Mouse (Mus musculus): ENCODE results near the gene Skiv2l. TPM values are rescaled to one million over a fixed set of nuclear protein-coding genes. Genes with fewer than 3 reads are reported as not detected.
A peak's percentile ranks its signal among the peaks of the same experiment; 100 is the strongest.

Skiv2l gene
- polyA plus RNA-seq, 1 experiment from 2014 or later = 55.0 TPM

- 52% methylated on average over 7 of the region's 7 CpGs for WGBS
- Histone ChIP-seq H3K27me3 (no peaks in the 10 kb centered on the region), H3K4me1 (no peaks in the 10 kb centered on the region), H3K9ac (no peak overlapping the region), H3K36me3 (no peaks in the 10 kb centered on the region), H3K4me3 (replicated peaks) (no peak overlapping the region), H3K27ac (replicated peaks) (no peak overlapping the region), H3K9me3 (replicated peaks) (no peaks in the 10 kb centered on the region), H3K4me2 (replicated peaks) (no peak overlapping the region)
- no peak for ATAC-seq (ENCODE audit: insufficient number of reproducible peaks, low FRiP score, low TSS enrichment, low read depth)
Measured at GRCm38 (mm10) chr17:34865981-34866380, 16.0 kb upstream of the Skiv2l start.

- H3K4me1 ChIP-seq = no peaks in the 10 kb centered on the region
- no peaks in the 10 kb centered on the region; the same call in 1 of the 2 replicates for H3K36me3 ChIP-seq
- H3K4me3 ChIP-seq (replicated peaks) = no peak within 1 kb of the TSS
- H3K9ac ChIP-seq = no peak within 1 kb of the TSS
- 66% methylated on average over 8 of the region's 8 CpGs for WGBS
- ATAC-seq (ENCODE audit: insufficient number of reproducible peaks, low FRiP score, low TSS enrichment, low read depth) = no peak
- H3K27me3 ChIP-seq = no peaks in the 10 kb centered on the region
- H3K27ac ChIP-seq (replicated peaks) = no peak within 1 kb of the TSS
- H3K9me3 ChIP-seq (replicated peaks) = no peaks in the 10 kb centered on the region
- H3K4me2 ChIP-seq (replicated peaks) = no peak within 1 kb of the TSS
Measured at GRCm38 (mm10) chr17:34862416-34863081, 12.5 kb upstream of the Skiv2l start, which contains the start of gene Cfb. Cfb (minus strand) TSS chr17:34862518.

- H3K27ac ChIP-seq (replicated peaks) = no peak overlapping the region
- ATAC-seq (ENCODE audit: insufficient number of reproducible peaks, low FRiP score, low TSS enrichment, low read depth) = no peak
- WGBS = 67% methylated on average over 13 of the region's 13 CpGs
Measured at GRCm38 (mm10) chr17:34861704-34862415, 11.8 kb upstream of the Skiv2l start.

GRCm38 (mm10) chr17:34860514-34860913 is 10.5 kb upstream of the Skiv2l start:
- no peaks in the 10 kb centered on the region for H3K4me1 ChIP-seq
- no peak overlapping the region for H3K27ac ChIP-seq (replicated peaks)
- no peak for ATAC-seq (ENCODE audit: insufficient number of reproducible peaks, low FRiP score, low TSS enrichment, low read depth)
- no peak overlapping the region for H3K4me3 ChIP-seq (replicated peaks)
- H3K9me3 ChIP-seq (replicated peaks) = no peaks in the 10 kb centered on the region
- H3K4me2 ChIP-seq (replicated peaks) = no peak overlapping the region
- 83% methylated on average over 9 of the region's 9 CpGs for WGBS
- no peak overlapping the region for H3K9ac ChIP-seq
- H3K27me3 ChIP-seq = no peaks in the 10 kb centered on the region
- H3K36me3 ChIP-seq = peaks cover 15% of the 10 kb centered on the region

More at GRCm38 (mm10) chr17:34861704-34862415, 11.8 kb upstream of the Skiv2l start:
- no peaks in the 10 kb centered on the region for H3K4me1 ChIP-seq
- H3K27me3 ChIP-seq = no peaks in the 10 kb centered on the region
- no peaks in the 10 kb centered on the region for H3K9me3 ChIP-seq (replicated peaks)
- no peak overlapping the region for H3K4me3 ChIP-seq (replicated peaks)
- peaks cover 4% of the 10 kb centered on the region; the same call in 1 of the 2 replicates for H3K36me3 ChIP-seq
- no peak overlapping the region for H3K9ac ChIP-seq
- H3K4me2 ChIP-seq (replicated peaks) = no peak overlapping the region

- no peak overlapping the region for H3K4me2 ChIP-seq (replicated peaks)
- H3K9ac ChIP-seq = no peak overlapping the region
- H3K4me3 ChIP-seq (replicated peaks) = no peak overlapping the region
- no peaks in the 10 kb centered on the region for H3K27me3 ChIP-seq
- H3K36me3 ChIP-seq = peaks cover 32% of the 10 kb centered on the region
- H3K4me1 ChIP-seq = no peaks in the 10 kb centered on the region
- WGBS = 78% methylated on average over 4 of the region's 4 CpGs
- ATAC-seq (ENCODE audit: insufficient number of reproducible peaks, low FRiP score, low TSS enrichment, low read depth) = no peak
- H3K9me3 ChIP-seq (replicated peaks) = no peaks in the 10 kb centered on the region
- no peak overlapping the region for H3K27ac ChIP-seq (replicated peaks)
Measured at GRCm38 (mm10) chr17:34858670-34859069, 8.7 kb upstream of the Skiv2l start.

- H3K9me3 ChIP-seq (replicated peaks) = no peaks in the 10 kb centered on the region
- no peak overlapping the region for H3K27ac ChIP-seq (replicated peaks)
- H3K9ac ChIP-seq = no peak overlapping the region
- peaks cover 45% of the 10 kb centered on the region for H3K36me3 ChIP-seq
- no peak overlapping the region for H3K4me3 ChIP-seq (replicated peaks)
- no peaks in the 10 kb centered on the region for H3K27me3 ChIP-seq
- H3K4me2 ChIP-seq (replicated peaks) = no peak overlapping the region
- H3K4me1 ChIP-seq = peaks cover 13% of the 10 kb centered on the region
- no peak for ATAC-seq (ENCODE audit: insufficient number of reproducible peaks, low FRiP score, low TSS enrichment, low read depth)
- WGBS = 33% methylated on average over 3 of the region's 3 CpGs
Measured at GRCm38 (mm10) chr17:34855825-34856224, 5.8 kb upstream of the Skiv2l start.

GRCm38 (mm10) chr17:34854761-34855160 is 4.8 kb upstream of the Skiv2l start:
- ATAC-seq (ENCODE audit: insufficient number of reproducible peaks, low FRiP score, low TSS enrichment, low read depth) = no peak
- no peak overlapping the region for H3K4me2 ChIP-seq (replicated peaks)
- no peak overlapping the region for H3K4me3 ChIP-seq (replicated peaks)
- no peak overlapping the region for H3K9ac ChIP-seq
- no peaks in the 10 kb centered on the region for H3K9me3 ChIP-seq (replicated peaks)
- 77% methylated on average over 3 of the region's 3 CpGs for WGBS
- no peak overlapping the region for H3K27ac ChIP-seq (replicated peaks)
- H3K27me3 ChIP-seq = no peaks in the 10 kb centered on the region
- peaks cover 45% of the 10 kb centered on the region for H3K36me3 ChIP-seq
- H3K4me1 ChIP-seq = peaks cover 16% of the 10 kb centered on the region

- H3K9ac ChIP-seq = no peak overlapping the region
Measured at GRCm38 (mm10) chr17:34853511-34853910, 3.5 kb upstream of the Skiv2l start.

GRCm38 (mm10) chr17:34850517-34851125 is 611 bp upstream of the Skiv2l start:
- WGBS = under 1% methylated on average over 25 of the region's 25 CpGs
- H3K4me2 ChIP-seq (replicated peaks) = peak overlapping the region; percentile 94
- H3K9me3 ChIP-seq (replicated peaks) = no peaks in the 10 kb centered on the region
- H3K4me3 ChIP-seq (replicated peaks) = peak overlapping the region; percentile 98
- 0 out of 2 replicates have a peak overlapping the region, but pooled peaks have one; percentile 51 for H3K27ac ChIP-seq (replicated peaks)
- H3K36me3 ChIP-seq = peaks cover 55% of the 10 kb centered on the region
- H3K4me1 ChIP-seq = peaks cover 24% of the 10 kb centered on the region
- peak overlapping the region; percentile 98 for H3K9ac ChIP-seq
- ATAC-seq (ENCODE audit: insufficient number of reproducible peaks, low FRiP score, low TSS enrichment, low read depth) = no peak
- H3K27me3 ChIP-seq = no peaks in the 10 kb centered on the region

More at GRCm38 (mm10) chr17:34853511-34853910, 3.5 kb upstream of the Skiv2l start:
- H3K4me2 ChIP-seq (replicated peaks) = no peak overlapping the region
- 57% methylated on average over 8 of the region's 8 CpGs for WGBS
- ATAC-seq (ENCODE audit: insufficient number of reproducible peaks, low FRiP score, low TSS enrichment, low read depth) = no peak
- H3K9me3 ChIP-seq (replicated peaks) = no peaks in the 10 kb centered on the region
- no peak overlapping the region for H3K27ac ChIP-seq (replicated peaks)
- no peak overlapping the region for H3K4me3 ChIP-seq (replicated peaks)
- peaks cover 24% of the 10 kb centered on the region for H3K4me1 ChIP-seq
- peaks cover 45% of the 10 kb centered on the region for H3K36me3 ChIP-seq
- H3K27me3 ChIP-seq = no peaks in the 10 kb centered on the region

- H3K36me3 ChIP-seq = peaks cover 60% of the 10 kb centered on the region
- WGBS = 89% methylated on average over 7 of the region's 7 CpGs
Measured at GRCm38 (mm10) chr17:34847615-34848014, 2.4 kb downstream of the Skiv2l start.

GRCm38 (mm10) chr17:34847192-34847591 is 2.8 kb downstream of the Skiv2l start:
- Histone ChIP-seq H3K9ac (no peak overlapping the region), H3K4me1 (peaks cover 23% of the 10 kb centered on the region)
- no peak for ATAC-seq (ENCODE audit: insufficient number of reproducible peaks, low FRiP score, low TSS enrichment, low read depth)

More at GRCm38 (mm10) chr17:34847615-34848014, 2.4 kb downstream of the Skiv2l start:
- ATAC-seq (ENCODE audit: insufficient number of reproducible peaks, low FRiP score, low TSS enrichment, low read depth) = no peak
- Histone ChIP-seq H3K9ac (no peak overlapping the region), H3K4me1 (peaks cover 24% of the 10 kb centered on the region), H3K27me3 (no peaks in the 10 kb centered on the region), H3K27ac (replicated peaks) (no peak overlapping the region), H3K9me3 (replicated peaks) (no peaks in the 10 kb centered on the region), H3K4me2 (replicated peaks) (no peak overlapping the region), H3K4me3 (replicated peaks) (no peak overlapping the region)

More at GRCm38 (mm10) chr17:34847192-34847591, 2.8 kb downstream of the Skiv2l start:
- Histone ChIP-seq H3K4me2 (replicated peaks) (no peak overlapping the region), H3K36me3 (peaks cover 60% of the 10 kb centered on the region), H3K27ac (replicated peaks) (no peak overlapping the region), H3K27me3 (no peaks in the 10 kb centered on the region), H3K4me3 (replicated peaks) (no peak overlapping the region), H3K9me3 (replicated peaks) (no peaks in the 10 kb centered on the region)
- WGBS = 83% methylated on average over 6 of the region's 6 CpGs
